In the genomic region with DNA sequence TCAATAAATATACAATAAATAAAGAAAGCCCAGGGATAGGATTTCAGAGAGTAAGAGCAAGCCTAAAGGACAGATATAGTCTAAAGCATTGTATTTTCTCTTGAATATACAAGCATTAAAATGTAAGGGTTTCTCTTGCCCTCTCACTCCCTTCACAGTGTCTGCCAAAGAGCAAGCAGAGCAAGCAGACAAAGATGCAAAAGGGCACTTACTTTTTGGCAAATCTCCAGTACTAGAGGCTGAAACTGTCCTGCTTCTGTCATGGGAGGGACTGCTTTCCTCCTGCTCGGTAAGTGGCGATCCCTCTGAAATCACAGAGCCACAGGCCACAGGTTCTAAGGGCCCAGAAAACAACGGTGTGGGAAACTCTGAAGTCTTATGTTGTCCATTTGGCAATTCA, we compare ENCODE assay signal across 16 mouse cellular contexts.
"Had no signal": no experiment of that assay in that cellular context is flagged by ENCODE, and none has a peak within 500 bp of the region (broad histone marks: within the 10 kb centered on the region; RNA-seq: fewer than 3 reads in every experiment).

No protein-coding gene starts in this region.

- H3K9me3 ChIP-seq: kidney, embryonic 15.5 days; limb, embryonic 10.5 days; limb, embryonic 13.5 days; lung, embryonic 15.5 days had no signal

- H3K27me3 ChIP-seq: kidney, embryonic 15.5 days; limb, embryonic 13.5 days; lung, embryonic 15.5 days had no signal

- H3K4me2 ChIP-seq: kidney, embryonic 15.5 days; limb, embryonic 13.5 days; lung, embryonic 15.5 days; midbrain, embryonic 11.5 days had no signal

- DNase-seq: kidney, adult 8-10 months; kidney, postnatal 10 days; layer of hippocampus, adult 9-11 months; liver; liver, postnatal 0 days; lung, postnatal 14 days; lung, postnatal 4 days; midbrain, embryonic 14.5 days had no signal

- H3K4me3 ChIP-seq: kidney, embryonic 15.5 days; layer of hippocampus, adult 2 months; limb, embryonic 10.5 days; limb, embryonic 13.5 days; lung, embryonic 15.5 days had no signal

- H3K9ac ChIP-seq: kidney, embryonic 15.5 days; limb, embryonic 13.5 days; liver, embryonic 14.5 days; liver, postnatal 0 days; lung, embryonic 15.5 days had no signal

- H3K27ac ChIP-seq: kidney, embryonic 15.5 days; limb, embryonic 10.5 days; limb, embryonic 13.5 days; liver, embryonic 14.5 days; lung, embryonic 15.5 days; stomach, postnatal 0 days had no signal

- ATAC-seq: liver, postnatal 0 days had no signal

- H3K4me1 ChIP-seq: limb, embryonic 10.5 days had no signal
